Mouse (Mus musculus) E14TG2a.4 (cell line): ENCODE measurements around the gene Rtca.

Source experiments
- H3K27me3 ChIP-seq: 2 replicates; pipeline ENCODE4 v1.6.1; 2014; ENCODE audit warnings: low read length, control low read depth; ENCODE audit not compliant: insufficient read depth
- H3K36me3 ChIP-seq: 2 replicates; pipeline ENCODE4 v1.6.1; 2014; ENCODE audit warnings: low read length, control low read depth; ENCODE audit not compliant: insufficient read depth
- H3K4me1 ChIP-seq: replicated peaks from 2 replicates; pipeline ENCODE4 v1.6.1; 2014; ENCODE audit warnings: low read depth, low read length, control low read depth
- H3K4me3 ChIP-seq: replicated peaks from 2 replicates; pipeline ENCODE4 v1.5.1; 2014; ENCODE audit warnings: mild to moderate bottlenecking, low read length
- H3K9me3 ChIP-seq: 2 replicates; pipeline ENCODE4 v1.6.1; 2014; ENCODE audit warnings: low read length, control low read depth
- CTCF ChIP-seq: conservative IDR thresholded peaks from 2 replicates; pipeline ENCODE4 v1.5.1; 2014; ENCODE audit warnings: low read length
- NANOG ChIP-seq: IDR thresholded peaks from 2 replicates; pipeline ENCODE4 v1.6.1; 2014; ENCODE audit warnings: borderline replicate concordance, low read length, mixed read lengths
- POU5F1 ChIP-seq: IDR thresholded peaks from 2 replicates; pipeline ENCODE4 v1.6.1; 2014; ENCODE audit warnings: low read length, borderline replicate concordance

Gene Rtca

DNA sequence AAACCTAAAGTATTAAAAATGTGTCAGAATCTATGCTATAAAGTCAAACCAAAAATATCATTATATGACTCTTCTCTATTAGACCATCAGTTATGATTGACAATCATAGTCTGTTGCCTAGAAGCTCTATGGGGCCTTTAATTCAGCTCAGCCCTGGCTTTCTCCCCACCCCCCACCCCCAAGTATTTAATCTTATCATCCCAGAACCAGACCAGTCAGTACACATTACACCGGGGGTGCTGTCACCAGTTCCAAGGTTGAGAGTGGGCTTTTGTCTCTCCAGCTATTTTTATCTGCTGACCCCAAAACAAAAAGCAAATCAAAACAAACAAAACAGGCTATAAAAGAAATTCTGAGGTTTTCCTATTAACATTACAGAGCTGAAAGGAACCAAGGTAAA, 53.5 kb downstream of the Rtca start:
- H3K36me3 ChIP-seq: no peaks in the 10 kb centered on the region
- TF ChIP-seq CTCF (no peak), POU5F1 (no peak), NANOG (no peak)
- no peaks in the 10 kb centered on the region for H3K4me1 ChIP-seq
- peaks cover 7% of the 10 kb centered on the region; the same call in 1 of the 2 replicates for H3K9me3 ChIP-seq
- H3K4me3 ChIP-seq: no peak overlapping the region
- H3K27me3 ChIP-seq: no peaks in the 10 kb centered on the region

DNA sequence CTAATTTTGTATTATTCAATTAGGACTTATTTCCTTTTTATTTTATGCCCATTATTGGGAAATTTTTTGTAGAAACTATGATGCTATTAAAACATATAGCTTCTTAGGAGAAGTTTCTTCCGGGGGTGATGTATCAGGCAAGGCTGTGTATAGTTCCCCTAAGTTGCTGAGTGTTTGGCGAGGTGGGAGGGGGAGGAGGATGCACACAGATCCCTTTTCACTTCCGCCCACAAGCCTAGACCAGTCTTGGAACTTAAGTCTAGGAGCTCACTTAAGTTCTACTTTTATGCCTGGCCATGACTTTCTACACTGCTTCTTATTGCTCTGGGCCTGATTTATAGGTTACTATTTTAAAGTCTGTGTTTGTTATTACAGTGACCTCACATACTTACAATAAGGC, 57.3 kb downstream of the Rtca start:
- Histone ChIP-seq H3K36me3 (no peaks in the 10 kb centered on the region), H3K9me3 (peaks cover 4% of the 10 kb centered on the region; the same call in 1 of the 2 replicates), H3K4me1 (no peaks in the 10 kb centered on the region), H3K27me3 (no peaks in the 10 kb centered on the region), H3K4me3 (no peak overlapping the region)
- no peak for TF ChIP-seq NANOG
- TF ChIP-seq CTCF: no peak
- TF ChIP-seq POU5F1: no peak

DNA sequence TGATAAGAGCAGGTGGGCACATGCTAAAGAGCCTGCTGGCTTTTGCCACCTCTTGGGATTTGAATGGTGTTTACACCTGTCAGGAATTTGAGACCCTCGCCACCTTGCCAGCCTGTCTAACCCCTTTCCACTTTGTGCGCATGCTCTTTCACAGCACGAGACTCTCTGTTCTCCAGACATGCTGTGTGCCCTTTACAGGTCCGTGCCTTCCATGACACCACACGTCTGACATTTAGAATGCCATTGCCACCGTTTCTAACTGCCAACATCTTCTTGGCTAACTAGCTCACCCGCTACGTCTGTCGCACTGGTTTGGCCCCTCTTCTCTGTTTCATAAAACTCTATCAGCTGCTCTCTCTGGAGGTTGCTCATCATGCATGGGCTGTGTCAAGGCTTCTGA, 63.7 kb downstream of the Rtca start:
- no peaks in the 10 kb centered on the region for H3K9me3 ChIP-seq
- no peak overlapping the region for H3K4me3 ChIP-seq
- H3K4me1 ChIP-seq: peaks cover 8% of the 10 kb centered on the region
- TF ChIP-seq CTCF (no peak), POU5F1 (no peak), NANOG (no peak)
- no peaks in the 10 kb centered on the region for H3K36me3 ChIP-seq
- H3K27me3 ChIP-seq: peaks cover 8% of the 10 kb centered on the region; the same call in 1 of the 2 replicates

DNA sequence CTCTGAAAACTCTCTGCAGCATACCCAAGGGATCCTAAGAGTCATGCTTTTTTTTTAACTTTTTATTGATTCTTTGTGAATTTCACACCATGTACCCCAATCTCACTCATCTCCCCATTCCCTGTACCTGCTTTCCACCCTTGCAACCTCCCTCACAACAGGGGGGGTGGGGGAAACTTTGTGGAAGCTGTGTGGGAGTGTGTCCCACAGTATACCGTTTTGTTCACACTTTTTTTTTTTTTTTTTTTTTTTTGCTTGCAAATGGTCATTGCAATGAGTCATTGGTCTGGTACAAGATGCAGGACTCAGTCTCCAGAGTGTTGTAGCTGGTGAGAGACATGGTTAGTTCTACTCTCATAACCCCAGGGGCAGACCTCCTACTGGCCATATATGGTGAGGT, 65.2 kb downstream of the Rtca start:
- Histone ChIP-seq H3K4me1 (peaks cover 8% of the 10 kb centered on the region), H3K27me3 (peaks cover 8% of the 10 kb centered on the region; the same call in 1 of the 2 replicates), H3K36me3 (no peaks in the 10 kb centered on the region), H3K4me3 (no peak overlapping the region), H3K9me3 (no peaks in the 10 kb centered on the region)
- no peak for TF ChIP-seq CTCF
- no peak for TF ChIP-seq NANOG
- TF ChIP-seq POU5F1: no peak

DNA sequence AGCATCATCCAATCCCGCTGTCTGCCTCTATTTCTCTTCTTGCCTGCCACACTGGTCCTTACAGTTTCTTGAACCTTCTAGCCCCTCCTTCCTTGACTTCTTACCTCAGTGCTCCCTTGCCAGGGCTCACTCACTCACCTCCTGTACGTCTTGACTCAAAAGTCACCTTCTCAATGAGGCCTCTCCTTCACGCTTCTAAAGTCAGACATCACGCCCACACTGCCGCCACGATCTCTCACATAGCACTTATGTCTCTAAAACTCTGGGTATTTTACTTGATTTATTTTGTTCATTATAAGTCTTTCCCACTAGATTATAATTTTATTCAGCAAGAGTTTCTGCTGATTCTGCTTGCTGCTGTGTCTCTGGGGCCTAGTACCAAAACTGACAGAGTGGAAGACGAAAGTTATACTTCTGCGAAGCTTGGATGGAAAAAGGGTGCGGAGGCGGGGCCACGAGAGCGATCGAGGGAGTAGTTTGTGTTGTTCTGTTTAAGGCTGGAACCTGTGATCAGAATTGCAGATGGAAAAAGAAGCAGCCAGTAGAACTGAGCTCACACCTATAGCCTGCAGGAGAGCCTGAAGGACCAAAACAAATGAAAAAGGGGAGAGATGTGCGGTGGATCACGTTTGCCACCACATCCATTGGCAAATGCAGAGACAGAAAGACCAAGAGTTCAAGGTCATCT, 66.3 kb downstream of the Rtca start:
- Histone ChIP-seq H3K36me3 (no peaks in the 10 kb centered on the region), H3K4me3 (no peak overlapping the region), H3K27me3 (peaks cover 8% of the 10 kb centered on the region; the same call in 1 of the 2 replicates), H3K9me3 (no peaks in the 10 kb centered on the region), H3K4me1 (peaks cover 8% of the 10 kb centered on the region)
- TF ChIP-seq CTCF (no peak), POU5F1 (no peak), NANOG (no peak)

DNA sequence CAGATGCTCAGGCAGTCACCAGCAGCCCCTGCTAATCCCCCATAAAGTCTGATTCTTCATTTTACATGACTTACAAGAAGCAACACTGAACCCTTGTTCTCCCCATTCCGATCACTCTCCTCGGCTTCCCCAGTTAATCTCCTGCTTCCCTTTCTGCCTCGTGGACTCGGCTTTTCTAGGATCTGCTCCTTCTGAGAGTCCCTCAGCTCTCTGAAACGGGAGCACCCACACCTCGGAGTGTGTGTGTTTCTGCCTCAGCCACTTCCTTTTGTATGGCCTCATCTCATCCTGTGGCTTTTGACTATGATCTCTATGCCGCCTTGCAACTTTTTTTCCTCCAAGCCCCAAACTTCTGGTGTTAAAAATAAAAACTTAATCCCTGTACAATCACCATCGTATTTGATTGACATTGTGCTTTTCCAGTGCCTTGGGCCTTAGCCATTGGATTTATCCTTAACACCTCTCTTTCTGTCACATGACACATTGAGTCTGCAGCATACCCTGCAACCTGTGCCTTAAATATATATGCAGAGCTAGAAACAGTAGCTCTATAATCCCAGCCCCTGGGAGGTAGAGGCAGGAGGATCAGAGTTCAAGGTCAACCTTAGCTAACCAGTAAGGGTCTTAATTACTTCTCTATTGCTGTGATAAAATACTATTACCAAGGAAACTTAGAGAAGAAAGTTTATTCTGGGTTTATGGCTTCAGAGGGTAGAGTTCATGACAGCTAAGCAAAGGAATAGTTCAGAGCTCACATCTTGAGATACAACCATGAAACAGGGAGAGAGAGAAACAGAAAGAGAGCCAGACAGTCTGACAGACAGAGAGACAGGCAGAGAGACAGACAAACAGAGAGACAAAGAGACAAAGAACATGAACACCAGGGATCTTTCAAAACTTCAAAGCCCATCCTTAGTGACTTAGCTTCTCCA, 67.7 kb downstream of the Rtca start:
- TF ChIP-seq NANOG (no peak), POU5F1 (no peak), CTCF (no peak)
- Histone ChIP-seq H3K4me1 (peaks cover 8% of the 10 kb centered on the region), H3K4me3 (no peak overlapping the region), H3K27me3 (peaks cover 8% of the 10 kb centered on the region; the same call in 1 of the 2 replicates), H3K9me3 (no peaks in the 10 kb centered on the region), H3K36me3 (no peaks in the 10 kb centered on the region)
